Mouse (Mus musculus) urinary bladder, adult 18-20 months (tissue): Measurements from ENCODE around the gene Mecp2.
"Not testable (repeated sequence)": the region's sequence is repeated elsewhere in the genome, so short reads cannot be mapped to it uniquely, and the experiment has no call there.

Experiments
- DNase-seq, 2 experiments: peaks; one replicate each; pipeline ENCODE4 v3.0.0; 2022; ENCODE audit warnings: low spot score in 2 of 2, mixed read lengths in 2 of 2

Mecp2 gene

GRCm38 (mm10) chrX:74135263-74135662 is at the start of gene Mecp2:
Gene Mecp2, minus strand, starts transcription at chrX:74135363.
- not testable (repeated sequence) for DNase-seq

GRCm38 (mm10) chrX:74176959-74177358 is 41.8 kb upstream of the Mecp2 start, which contains the start of gene Tktl1:
Gene Tktl1, plus strand, starts transcription at chrX:74177259.
- no peak for DNase-seq

- no peak for DNase-seq
Measured at GRCm38 (mm10) chrX:74167738-74168137, 32.6 kb upstream of the Mecp2 start, which contains the start of gene Tex28. Gene Tex28, minus strand, starts transcription at chrX:74167838.

- no peak for DNase-seq
Measured at GRCm38 (mm10) chrX:74127164-74127563, 8.0 kb downstream of the Mecp2 start, which contains the start of gene Opn1mw. Gene Opn1mw, plus strand, starts transcription at chrX:74127464.

DNA sequence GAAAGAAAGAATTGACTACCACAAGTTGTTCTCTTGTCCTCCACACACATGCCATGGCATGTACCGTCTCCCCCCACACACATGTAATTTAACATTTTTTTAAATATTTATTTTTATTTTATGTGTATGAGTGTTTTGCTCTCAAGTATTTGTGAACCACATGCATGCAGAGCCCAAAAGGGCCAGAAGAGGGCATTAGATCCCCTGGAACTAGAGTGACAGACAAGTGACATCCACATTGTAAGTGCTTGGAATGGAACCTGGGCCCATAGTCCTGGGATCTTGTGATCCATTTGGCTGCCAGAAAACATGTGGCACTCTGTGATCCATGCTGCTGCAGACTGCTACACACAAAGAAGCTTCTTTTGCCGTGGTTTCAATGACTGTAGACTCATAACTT is 10.2 kb downstream of the Mecp2 start:
- DNase-seq = no peak

DNA sequence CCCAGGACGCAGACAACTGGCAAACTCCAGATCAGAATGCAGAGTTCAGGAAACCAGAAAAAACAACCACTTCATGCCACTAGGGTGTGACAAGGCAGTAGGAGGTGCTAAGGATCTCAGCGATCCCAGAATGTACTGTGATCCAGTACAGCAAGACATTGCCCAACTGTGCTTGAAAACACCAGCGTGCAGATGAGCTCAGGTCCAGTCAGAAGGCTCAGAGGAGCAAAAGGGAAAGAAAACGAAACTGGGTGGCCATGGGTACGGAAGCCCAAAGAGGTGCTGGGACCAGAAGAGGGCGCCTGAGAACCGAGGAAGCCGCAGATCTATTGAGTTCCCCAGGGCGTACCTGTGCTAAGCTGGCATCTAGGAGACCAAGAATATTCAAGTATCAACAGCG is 19.7 kb downstream of the Mecp2 start:
- DNase-seq = peak; percentile 18 to 32

DNA sequence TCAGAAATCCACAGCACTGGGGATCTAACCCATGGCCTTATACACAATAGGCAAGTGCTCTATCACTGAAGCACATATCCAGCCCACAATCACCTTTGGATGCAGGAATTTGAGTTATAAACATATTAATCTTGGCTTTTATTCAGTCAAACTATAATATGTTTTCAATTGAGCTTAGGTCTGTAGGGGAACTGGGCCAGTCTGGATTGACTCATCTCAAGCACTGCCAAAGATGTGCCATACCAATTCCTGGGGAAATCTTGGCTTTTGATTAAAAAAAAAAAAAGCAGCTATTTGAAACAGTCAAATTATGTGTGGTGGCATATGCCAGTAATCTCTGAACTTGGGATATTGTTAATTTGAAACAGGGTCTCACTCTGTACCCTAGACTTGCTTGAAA is 21.1 kb downstream of the Mecp2 start:
- no peak for DNase-seq

DNA sequence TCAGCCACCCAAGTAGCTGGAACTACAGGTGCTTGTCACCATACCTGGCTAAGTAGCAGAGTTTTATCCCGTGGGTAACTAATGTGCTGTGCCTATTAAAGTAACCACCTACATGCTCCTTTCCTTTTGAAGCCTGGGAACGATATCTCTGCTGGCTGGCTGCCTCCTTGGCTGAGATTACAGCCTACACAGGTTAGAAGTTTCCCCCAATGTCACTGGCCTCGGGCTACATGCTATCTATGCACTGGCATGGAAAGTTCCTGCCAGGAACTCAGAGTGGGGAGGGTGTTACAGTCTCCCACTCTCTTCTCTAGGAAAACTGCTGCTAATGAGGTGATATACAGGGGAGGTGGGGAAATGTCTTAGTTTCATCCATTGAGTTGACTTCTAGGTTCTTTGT is 26.4 kb downstream of the Mecp2 start:
- DNase-seq = no peak

GRCm38 (mm10) chrX:74105916-74106315 is 29.2 kb downstream of the Mecp2 start:
- no peak for DNase-seq

DNA sequence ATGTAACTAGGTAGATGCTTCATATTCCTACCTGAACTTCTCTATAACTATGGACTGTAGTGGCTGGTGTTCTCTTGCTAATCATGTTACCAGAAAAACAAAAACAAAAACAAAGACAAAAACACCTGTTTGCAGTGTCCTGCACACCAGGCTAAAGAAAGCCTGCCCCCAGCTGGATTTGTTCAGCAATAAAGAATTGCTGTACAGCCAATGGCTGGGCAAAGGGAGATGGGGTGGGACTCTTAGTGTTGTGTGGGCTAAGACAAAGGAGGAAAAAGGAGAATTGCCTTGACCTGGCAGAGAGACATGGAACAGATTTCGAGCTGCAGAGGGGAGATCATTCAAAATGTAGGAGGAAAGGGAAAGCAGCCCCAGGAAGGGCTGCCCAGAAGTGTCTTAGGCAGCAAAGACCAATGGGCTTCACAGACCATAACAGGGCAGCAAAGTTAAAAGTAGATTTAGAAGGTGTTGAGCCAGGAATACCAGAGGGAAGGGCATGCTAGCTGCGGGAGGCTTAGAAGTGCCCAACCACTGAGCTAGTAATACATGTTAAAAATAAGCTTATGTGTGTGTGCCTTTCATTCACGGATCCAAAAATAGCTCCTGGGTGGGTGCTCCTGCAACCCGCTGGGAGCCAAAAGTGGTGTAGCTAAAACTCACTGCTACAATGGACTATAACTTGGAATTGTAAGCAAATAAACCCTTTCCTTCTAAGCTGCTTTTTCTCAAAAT is 31.5 kb downstream of the Mecp2 start:
- DNase-seq = no peak

GRCm38 (mm10) chrX:74095130-74095529 is 40.0 kb downstream of the Mecp2 start:
- no peak for DNase-seq

- DNase-seq = peak; percentile 85 to 96
Measured at GRCm38 (mm10) chrX:74085601-74086038, 49.5 kb downstream of the Mecp2 start.

- DNase-seq = peak; percentile 47 to 62
Measured at GRCm38 (mm10) chrX:74084946-74085498, 50.1 kb downstream of the Mecp2 start.

- no peak for DNase-seq
Measured at GRCm38 (mm10) chrX:74084276-74084837, 50.8 kb downstream of the Mecp2 start.

- no peak for DNase-seq
Measured at GRCm38 (mm10) chrX:74070794-74071193, 64.4 kb downstream of the Mecp2 start.

DNA sequence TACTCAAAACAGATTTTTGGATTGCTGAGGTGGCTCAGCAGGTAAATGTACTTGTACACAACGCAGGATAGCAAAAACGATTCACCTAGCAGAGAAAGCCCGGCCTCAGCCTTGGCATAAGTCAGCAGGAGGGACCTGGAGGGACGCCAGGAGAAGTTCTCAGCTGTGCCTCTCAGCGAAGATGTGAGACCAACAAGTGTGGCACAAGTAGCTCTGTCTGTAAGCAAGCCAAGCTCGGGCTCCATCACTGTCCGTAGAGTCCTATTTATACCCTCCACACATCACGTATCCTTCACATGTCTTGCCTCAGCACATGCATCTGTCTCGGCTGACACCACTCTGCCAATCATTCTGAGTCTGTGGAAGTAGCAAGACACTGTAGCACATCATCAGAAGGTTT is 67.3 kb downstream of the Mecp2 start:
- no peak for DNase-seq

- DNase-seq = no peak
Measured at GRCm38 (mm10) chrX:74045107-74045506, 90.1 kb downstream of the Mecp2 start.

GRCm38 (mm10) chrX:74037702-74038375 is 97.3 kb downstream of the Mecp2 start:
- DNase-seq = no peak

GRCm38 (mm10) chrX:74030000-74030399 is 105.2 kb downstream of the Mecp2 start:
- DNase-seq = no peak

DNA sequence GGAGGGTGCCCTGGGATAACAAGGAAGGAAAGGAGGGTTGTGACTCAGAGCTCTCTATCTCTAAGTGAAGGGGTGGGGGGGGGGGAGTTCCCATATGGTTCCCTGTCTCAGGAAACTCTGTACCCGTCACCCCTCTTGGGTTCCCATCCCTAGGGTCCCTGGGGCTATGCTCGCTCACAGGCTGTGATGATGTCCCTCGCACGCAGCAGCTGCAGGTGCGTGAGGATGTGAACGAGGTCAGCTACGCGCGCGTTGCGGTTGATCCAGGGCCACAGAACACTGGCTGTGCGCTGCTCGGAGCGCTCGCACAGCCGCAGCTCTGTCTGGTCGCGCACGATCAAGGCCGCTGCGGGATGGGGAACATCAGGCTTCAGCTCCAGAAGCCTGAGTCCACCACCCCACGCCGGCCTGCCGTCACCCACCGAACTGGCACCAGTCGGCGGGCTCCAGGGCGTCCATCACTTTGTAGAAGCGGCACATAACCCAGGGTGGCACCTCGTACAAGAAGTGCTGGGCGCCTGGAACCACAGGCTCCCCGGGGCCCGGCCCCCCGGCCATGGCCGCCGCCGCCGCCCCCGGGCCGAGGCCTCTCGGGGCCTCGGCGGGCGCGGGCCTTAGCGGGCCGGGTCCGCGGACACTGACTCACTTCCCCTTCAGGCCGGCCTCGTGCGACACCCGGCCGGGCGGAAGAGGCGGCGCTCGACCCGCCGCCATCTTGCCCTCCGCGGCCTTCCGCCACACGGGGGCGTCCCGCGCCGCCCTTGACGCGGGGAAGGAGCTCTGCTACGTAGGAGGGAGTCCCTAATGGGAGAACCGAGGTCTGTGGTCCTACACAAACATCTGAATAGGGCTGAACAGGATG is 111.7 kb downstream of the Mecp2 start, which contains the start of gene Irak1:
Irak1 (minus strand) TSS at position 731 of the 862 bp plus-strand sequence.
- peak; percentile 49 to 68 for DNase-seq

- DNase-seq = no peak
Measured at GRCm38 (mm10) chrX:74022795-74023187, 112.4 kb downstream of the Mecp2 start.
